Mouse (Mus musculus): Measurements from ENCODE around the gene Olfr775.

Gene Olfr775

GRCm38 (mm10) chr10:129248112-129248511 lies at the start of gene Olfr775:
TSS of gene Olfr775 (plus strand) at chr10:129248412.
- TF ChIP-seq NANOG (IDR thresholded peaks at IDR 0.05; ENCODE audit: borderline replicate concordance, low read length) (no peak), CTCF (conservative IDR thresholded peaks at IDR 0.05; ENCODE audit: low read length) (no peak), POU5F1 (IDR thresholded peaks at IDR 0.05; ENCODE audit: borderline replicate concordance, low read length) (no peak)
- no peaks in the 10 kb centered on the region for H3K36me3 ChIP-seq (ENCODE audit: insufficient read depth, low read length)
- no peaks in the 10 kb centered on the region for H3K4me1 ChIP-seq (replicated peaks; ENCODE audit: low read depth, low read length)
- no peaks in the 10 kb centered on the region for H3K9me3 ChIP-seq (ENCODE audit: low read length)
- no peak within 1 kb of the TSS for H3K4me3 ChIP-seq (replicated peaks; ENCODE audit: low read length)
- H3K27me3 ChIP-seq (ENCODE audit: insufficient read depth, low read length), result no peaks in the 10 kb centered on the region

DNA sequence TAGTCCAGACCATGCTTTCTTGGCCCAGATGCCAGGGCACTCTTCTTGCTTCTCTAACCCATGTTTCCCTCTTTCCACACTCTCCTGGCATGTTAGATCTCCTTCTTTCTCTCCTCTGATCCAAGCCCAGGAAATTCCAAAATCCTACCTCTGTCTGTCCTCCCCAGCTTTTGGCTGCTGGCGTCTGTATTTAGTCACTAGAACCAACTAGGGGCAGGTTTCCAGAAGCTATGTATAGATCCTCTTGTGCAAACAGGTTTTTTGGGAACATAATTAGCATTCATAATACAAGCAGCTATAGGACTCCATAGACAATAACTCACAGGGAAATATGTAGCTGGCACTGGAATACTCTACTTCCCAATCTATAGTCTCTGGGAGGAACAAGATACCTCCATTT lies 17.5 kb upstream of the Olfr775 start:
- Histone ChIP-seq H3K36me3 (ENCODE audit: insufficient read depth, low read length) (no peaks in the 10 kb centered on the region), H3K9me3 (ENCODE audit: low read length) (peaks cover 10% of the 10 kb centered on the region; the same call in 1 of the 2 replicates)
- TF ChIP-seq NANOG (IDR thresholded peaks at IDR 0.05; ENCODE audit: borderline replicate concordance, low read length), result no peak
- no peak for TF ChIP-seq CTCF (conservative IDR thresholded peaks at IDR 0.05; ENCODE audit: low read length)
- TF ChIP-seq POU5F1 (IDR thresholded peaks at IDR 0.05; ENCODE audit: borderline replicate concordance, low read length), result no peak

DNA sequence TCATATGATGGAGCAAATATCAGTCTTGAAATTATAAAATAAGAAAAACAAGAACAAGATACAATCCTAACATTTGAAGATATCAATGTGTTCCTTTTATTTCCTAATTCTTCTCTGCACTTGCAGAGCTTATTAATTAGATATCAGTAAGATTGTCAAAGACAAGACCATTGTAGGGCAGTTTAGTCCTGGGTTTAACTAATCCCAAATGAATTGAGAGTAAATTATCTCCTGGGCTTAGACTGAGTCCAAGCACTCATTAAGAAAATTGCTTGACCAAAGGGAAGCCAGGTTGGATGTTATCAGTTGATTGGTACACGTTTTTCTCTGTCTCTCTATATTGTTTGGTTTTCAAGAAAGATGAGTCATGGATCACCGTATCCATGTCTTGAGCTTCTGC lies 12.3 kb upstream of the Olfr775 start, which contains the start of gene Olfr774:
Gene Olfr774, plus strand, starts transcription at position 301 of the 400 bp plus-strand sequence.
- H3K4me3 ChIP-seq (replicated peaks; ENCODE audit: low read length), result no peak within 1 kb of the TSS
- no peaks in the 10 kb centered on the region for H3K36me3 ChIP-seq (ENCODE audit: insufficient read depth, low read length)
- H3K4me1 ChIP-seq (replicated peaks; ENCODE audit: low read depth, low read length), result no peaks in the 10 kb centered on the region
- H3K27me3 ChIP-seq (ENCODE audit: insufficient read depth, low read length), result no peaks in the 10 kb centered on the region
- peaks cover 10% of the 10 kb centered on the region; the same call in 1 of the 2 replicates for H3K9me3 ChIP-seq (ENCODE audit: low read length)
- TF ChIP-seq NANOG (IDR thresholded peaks at IDR 0.05; ENCODE audit: borderline replicate concordance, low read length), result no peak

More for the DNA sequence above, 17.5 kb upstream of the Olfr775 start:
- Histone ChIP-seq H3K4me3 (replicated peaks; ENCODE audit: low read length) (no peak overlapping the region), H3K4me1 (replicated peaks; ENCODE audit: low read depth, low read length) (no peaks in the 10 kb centered on the region), H3K27me3 (ENCODE audit: insufficient read depth, low read length) (no peaks in the 10 kb centered on the region)

- Histone ChIP-seq H3K4me3 (replicated peaks; ENCODE audit: low read length) (no peak within 1 kb of the TSS), H3K9me3 (ENCODE audit: low read length) (no peaks in the 10 kb centered on the region), H3K36me3 (ENCODE audit: insufficient read depth, low read length) (no peaks in the 10 kb centered on the region), H3K4me1 (replicated peaks; ENCODE audit: low read depth, low read length) (no peaks in the 10 kb centered on the region), H3K27me3 (ENCODE audit: insufficient read depth, low read length) (no peaks in the 10 kb centered on the region)
- TF ChIP-seq NANOG (IDR thresholded peaks at IDR 0.05; ENCODE audit: borderline replicate concordance, low read length) (no peak), POU5F1 (IDR thresholded peaks at IDR 0.05; ENCODE audit: borderline replicate concordance, low read length) (no peak), CTCF (conservative IDR thresholded peaks at IDR 0.05; ENCODE audit: low read length) (no peak)
Measured at GRCm38 (mm10) chr10:129258827-129259226, 10.6 kb downstream of the Olfr775 start, which contains the start of gene Olfr776. TSS of gene Olfr776 (plus strand) at chr10:129259127.

- no peak within 1 kb of the TSS for H3K4me3 ChIP-seq (replicated peaks; ENCODE audit: low read length)
- no peaks in the 10 kb centered on the region for H3K9me3 ChIP-seq (ENCODE audit: low read length)
- TF ChIP-seq POU5F1 (IDR thresholded peaks at IDR 0.05; ENCODE audit: borderline replicate concordance, low read length), result no peak
- TF ChIP-seq CTCF (conservative IDR thresholded peaks at IDR 0.05; ENCODE audit: low read length), result no peak
- no peak for TF ChIP-seq NANOG (IDR thresholded peaks at IDR 0.05; ENCODE audit: borderline replicate concordance, low read length)
Measured at GRCm38 (mm10) chr10:129271081-129271535, 22.9 kb downstream of the Olfr775 start, which contains the start of gene Olfr777. TSS of gene Olfr777 (minus strand) at chr10:129271485.

More at GRCm38 (mm10) chr10:129271081-129271535, 22.9 kb downstream of the Olfr775 start, which contains the start of gene Olfr777:
- no peaks in the 10 kb centered on the region for H3K27me3 ChIP-seq (ENCODE audit: insufficient read depth, low read length)
- no peaks in the 10 kb centered on the region for H3K4me1 ChIP-seq (replicated peaks; ENCODE audit: low read depth, low read length)
- H3K36me3 ChIP-seq (ENCODE audit: insufficient read depth, low read length), result no peaks in the 10 kb centered on the region
